Mouse (Mus musculus) natural killer cell, adult 2 months (primary cell): Measurements from ENCODE around the gene Gm20388.
"Not testable (repeated sequence)": the region's sequence is repeated elsewhere in the genome, so short reads cannot be mapped to it uniquely, and the experiment has no call there.

Experiments
- DNase-seq, 2 experiments: peaks; one replicate each; pipeline ENCODE4 v3.0.0; 2022; ENCODE audit warnings: low spot score in 2 of 2

The Gm20388 gene

GRCm38 (mm10) chr8:121667936-121668500, 1757.4 kb downstream of the Gm20388 start:
- DNase-seq, result not testable (repeated sequence)

DNA sequence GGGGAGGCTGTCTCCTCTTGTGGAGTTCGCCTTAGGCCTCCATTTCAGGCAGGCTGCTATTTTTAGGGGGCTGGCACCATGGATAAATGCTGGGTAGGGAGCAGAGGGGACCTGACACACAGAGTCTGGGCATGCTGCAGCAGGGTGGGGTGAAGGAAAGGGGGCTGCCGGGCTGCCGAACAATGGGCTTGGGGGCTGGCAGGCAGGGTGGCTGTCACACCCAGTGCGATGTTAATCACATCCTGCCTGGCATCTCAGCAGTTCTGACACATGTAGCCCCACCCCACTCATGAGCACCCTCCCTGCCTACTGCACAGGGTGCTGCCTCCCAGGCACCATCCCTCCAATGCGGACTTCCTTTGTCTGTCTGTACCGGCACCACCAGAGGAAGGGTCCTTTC, 1757.9 kb downstream of the Gm20388 start:
- no peak for DNase-seq

DNA sequence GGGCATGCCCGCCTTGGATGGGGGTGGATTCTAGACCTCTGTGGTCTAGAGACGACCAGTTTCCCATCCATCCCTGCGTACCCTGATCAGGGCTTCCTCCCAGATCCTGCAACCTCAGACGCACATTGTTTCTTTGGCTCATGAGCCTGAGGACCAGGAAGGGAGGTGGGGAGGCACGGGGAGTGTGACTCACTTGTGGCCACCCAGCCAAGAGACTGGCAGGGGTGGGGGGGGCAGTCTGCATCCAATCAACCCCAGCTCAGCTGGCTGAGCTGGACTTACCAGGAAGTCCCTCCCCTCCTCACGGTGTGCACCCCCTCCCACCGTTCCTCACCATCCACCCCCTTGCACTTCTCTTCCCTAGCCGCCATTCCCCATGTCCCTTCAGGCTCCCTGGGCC, 1758.6 kb downstream of the Gm20388 start:
- DNase-seq, result no peak

DNA sequence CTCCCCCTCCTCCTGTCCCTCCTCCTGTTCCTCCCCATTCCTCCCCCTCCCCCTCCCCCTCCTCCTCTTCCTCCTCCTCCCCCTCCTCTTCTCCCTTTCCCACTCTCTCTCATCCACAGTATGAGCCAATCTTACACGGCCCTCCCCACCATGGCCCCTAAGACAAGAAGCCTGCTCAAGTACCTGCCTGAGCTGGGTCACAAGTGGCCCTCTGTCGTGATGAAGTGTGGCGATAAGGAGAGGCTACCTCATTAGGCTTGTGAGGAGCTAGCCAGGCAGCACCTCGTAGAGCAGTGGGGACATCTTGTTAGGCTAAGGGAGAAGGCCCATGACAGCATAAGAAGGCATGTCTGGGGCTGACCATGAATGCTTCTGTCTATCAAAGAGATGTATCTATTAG, 1762.5 kb downstream of the Gm20388 start:
- no peak for DNase-seq

DNA sequence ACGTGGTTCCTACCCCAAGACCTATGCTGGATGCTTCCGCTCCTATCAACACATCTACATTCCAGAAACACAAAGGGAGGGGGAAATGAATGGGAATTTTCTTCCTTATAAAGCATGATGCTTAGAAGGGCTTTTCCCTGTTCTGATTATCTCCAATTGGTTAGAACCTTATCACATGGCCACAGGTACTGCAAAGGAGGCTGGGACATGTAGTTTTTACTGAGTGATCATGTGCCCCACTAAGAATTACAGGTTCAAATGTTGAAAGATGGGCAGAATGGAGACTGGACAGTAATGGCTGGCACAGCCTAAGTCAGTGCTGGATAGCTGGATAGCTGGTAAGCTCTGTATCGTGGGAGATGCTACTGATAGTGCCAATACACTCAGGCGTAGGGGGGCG, 1763.3 kb downstream of the Gm20388 start:
- DNase-seq, result no peak

DNA sequence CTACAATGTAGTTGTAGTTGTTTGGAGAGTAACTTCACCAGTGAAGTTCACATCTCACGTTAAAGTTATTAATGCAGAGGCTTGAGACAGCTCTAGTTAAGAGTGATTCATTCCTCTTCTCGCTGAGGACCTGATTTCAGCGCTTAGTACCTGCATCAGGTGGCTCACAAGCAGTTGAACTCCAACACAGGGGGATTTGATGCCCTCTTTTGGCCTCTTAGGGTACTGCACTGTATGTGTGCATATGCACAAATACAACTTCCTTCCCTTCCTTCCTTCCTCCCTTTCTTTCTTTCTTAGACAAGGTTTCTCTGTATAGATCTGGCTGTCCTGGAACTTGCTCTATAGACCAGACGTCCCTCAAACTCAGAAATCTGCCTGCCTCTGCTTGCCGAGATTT, 1763.9 kb downstream of the Gm20388 start:
- DNase-seq, result no peak

GRCm38 (mm10) chr8:121675161-121675560, 1764.5 kb downstream of the Gm20388 start:
- no peak for DNase-seq

DNA sequence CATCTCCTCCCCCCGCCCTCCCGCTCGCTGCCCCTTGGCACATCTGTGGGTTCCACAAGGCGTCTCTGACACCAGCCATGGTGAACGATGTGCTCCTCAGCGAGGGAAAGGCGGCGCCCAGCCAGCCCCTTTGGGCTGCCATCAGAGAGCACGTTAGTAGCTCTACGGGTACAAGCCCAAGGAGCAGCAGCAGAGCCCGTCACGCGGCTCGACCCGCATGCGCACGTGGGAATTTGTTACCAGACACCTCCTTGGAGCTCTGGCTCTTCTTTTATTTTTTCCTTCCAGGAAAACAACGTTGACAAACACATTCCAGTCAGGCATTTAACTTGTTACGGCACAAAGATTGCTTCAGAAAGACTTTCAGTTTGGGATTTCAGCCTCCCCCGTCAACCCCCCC, 1765.1 kb downstream of the Gm20388 start:
- no peak for DNase-seq

DNA sequence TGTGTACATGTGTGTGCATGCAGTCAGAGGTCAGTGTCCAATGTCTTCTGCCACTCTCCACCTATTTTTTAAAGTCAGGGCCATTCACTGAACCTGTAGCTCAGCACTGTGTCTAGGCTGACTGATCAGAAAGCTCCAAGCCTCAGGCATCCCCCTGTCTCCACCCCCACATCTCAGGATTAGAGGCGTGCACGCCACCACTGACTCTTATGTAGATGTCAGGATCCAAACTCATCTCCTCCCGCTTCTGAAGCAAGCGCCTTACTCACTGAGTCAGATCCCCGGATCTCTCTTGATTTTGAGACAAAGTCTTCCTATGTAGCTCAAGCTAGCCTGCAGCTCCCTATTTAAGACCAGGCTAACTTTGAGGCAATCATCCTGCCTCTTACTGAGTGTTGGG, 1768.1 kb downstream of the Gm20388 start:
- no peak for DNase-seq

GRCm38 (mm10) chr8:121680896-121681295, 1770.3 kb downstream of the Gm20388 start:
- no peak for DNase-seq

DNA sequence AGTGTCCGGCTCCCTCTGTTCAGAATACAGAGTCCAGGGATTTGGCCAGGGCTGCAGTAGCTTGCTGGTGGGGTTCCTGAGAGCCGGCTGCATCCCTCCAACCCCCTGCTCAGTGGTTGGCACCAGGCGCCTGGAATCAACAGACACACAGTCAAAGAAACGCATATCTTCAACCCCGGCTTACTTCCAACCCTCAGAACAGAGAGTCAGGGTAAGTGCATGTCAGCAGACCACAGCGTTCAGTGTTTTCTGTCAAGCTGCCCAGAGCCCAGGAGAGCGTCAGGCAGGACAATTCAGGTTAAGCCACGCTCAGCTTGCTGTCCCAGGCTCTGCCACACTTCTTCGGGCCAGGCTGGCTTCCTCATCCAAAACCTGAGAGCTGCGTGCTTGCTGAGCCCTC, 1770.8 kb downstream of the Gm20388 start:
- no peak for DNase-seq

DNA sequence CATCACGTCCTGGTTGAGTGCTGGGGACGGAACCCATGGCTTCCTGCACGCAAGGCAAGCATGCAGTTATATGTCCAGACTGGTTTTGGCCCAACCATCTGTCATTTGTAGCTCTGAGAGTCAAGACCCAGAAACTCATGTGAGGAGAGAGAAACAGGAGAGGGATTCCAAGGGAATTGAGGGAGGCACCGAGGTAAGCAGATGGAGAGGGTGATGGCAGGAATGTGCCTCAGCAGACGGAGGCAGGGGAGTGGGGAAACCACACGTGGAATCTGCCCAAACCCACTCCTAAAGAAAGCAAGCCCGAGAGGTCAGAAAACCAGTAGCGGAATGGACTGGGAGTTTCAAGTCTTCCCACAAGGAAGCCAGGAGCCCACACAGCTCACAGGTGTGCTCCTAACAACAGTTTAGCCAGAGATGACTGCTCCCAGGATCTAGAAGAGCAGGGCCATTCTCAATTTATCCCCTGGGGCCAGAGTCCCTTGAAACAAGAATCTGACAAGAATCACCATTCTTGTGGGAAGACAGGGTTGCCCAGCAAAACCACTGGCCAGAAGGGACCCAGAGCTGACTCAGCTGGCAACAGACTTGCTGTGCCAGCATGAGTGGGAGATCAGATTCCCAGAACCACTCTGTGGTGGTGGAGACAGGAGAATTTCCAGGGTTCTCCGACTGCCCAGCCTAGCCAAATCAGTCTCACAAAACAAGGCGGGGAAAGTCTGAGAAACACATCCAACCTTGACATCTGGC, 1772.6 kb downstream of the Gm20388 start:
- no peak for DNase-seq

GRCm38 (mm10) chr8:121685419-121685818, 1774.8 kb downstream of the Gm20388 start:
- peak; percentile 7 to 17 for DNase-seq

- DNase-seq, result no peak
These were observed 1777.0 kb downstream of the Gm20388 start for GRCm38 (mm10) chr8:121687455-121688161.

DNA sequence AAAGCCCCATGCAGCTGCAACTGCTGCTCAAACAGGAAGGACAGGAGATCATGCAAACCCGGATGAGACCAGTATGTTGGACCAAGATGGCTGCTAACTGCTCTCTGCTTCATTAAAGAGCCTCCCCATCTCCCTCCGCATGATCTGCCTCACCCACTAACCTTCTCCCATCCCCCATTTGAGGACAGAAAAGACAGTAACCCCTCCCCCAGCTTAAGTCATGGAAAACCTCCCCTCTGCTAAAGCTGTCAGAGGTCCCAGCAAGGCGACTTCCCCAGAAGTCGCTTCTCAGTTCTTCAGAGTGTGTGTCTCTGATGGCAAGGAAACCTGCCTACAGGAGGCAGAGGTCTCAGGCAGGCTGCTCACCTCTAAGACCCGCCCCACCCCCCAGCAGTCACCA, 1777.9 kb downstream of the Gm20388 start:
- no peak for DNase-seq

DNA sequence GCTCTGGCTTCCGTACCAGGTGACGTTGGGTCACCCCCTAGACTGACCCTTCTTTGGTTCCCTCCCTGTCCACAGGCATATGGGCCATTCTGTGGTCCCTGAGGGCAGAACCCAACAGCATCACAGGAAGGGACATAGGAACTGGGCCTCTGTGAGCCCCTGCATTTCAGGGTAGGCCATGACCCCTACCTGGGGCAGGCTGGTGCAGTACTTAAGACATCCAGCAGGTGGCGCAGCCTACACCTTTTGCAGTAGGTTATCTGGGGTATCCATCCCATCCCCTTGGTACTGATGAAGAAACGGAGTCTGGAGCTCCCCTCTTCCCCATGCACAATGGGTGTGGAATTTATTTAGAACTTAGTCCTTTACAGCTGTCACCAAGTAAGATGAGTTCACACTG, 1783.8 kb downstream of the Gm20388 start:
- peak; percentile 19 to 44 for DNase-seq

DNA sequence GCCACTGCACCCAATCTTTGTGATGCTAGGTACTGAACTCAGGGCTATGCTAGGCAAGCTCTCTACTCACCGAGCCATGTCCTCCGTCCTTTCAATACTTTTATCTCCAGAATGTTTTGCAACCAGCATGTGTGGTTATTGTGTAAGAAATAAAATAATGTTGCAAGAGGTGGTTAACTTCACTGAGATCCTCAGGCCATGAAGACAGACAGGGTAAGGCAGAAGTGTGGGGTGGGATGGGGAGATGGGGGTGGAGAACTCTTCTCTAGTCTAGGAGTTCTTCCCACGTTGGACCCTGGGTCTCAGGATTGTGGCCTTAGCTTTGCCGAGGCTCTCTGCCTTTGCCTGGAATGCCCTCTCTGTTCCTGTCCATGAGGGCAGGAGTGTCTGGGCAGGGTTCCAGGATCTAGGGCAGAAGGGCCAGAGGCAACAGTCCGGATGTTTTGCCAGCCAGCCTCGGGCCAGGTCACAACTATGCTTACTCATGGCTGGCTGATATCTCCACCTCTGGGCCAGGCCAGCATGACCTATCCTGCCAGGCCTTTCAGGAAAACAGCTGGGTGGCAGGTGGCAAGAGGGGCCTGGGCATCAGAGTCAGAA, 1785.0 kb downstream of the Gm20388 start:
- no peak for DNase-seq

DNA sequence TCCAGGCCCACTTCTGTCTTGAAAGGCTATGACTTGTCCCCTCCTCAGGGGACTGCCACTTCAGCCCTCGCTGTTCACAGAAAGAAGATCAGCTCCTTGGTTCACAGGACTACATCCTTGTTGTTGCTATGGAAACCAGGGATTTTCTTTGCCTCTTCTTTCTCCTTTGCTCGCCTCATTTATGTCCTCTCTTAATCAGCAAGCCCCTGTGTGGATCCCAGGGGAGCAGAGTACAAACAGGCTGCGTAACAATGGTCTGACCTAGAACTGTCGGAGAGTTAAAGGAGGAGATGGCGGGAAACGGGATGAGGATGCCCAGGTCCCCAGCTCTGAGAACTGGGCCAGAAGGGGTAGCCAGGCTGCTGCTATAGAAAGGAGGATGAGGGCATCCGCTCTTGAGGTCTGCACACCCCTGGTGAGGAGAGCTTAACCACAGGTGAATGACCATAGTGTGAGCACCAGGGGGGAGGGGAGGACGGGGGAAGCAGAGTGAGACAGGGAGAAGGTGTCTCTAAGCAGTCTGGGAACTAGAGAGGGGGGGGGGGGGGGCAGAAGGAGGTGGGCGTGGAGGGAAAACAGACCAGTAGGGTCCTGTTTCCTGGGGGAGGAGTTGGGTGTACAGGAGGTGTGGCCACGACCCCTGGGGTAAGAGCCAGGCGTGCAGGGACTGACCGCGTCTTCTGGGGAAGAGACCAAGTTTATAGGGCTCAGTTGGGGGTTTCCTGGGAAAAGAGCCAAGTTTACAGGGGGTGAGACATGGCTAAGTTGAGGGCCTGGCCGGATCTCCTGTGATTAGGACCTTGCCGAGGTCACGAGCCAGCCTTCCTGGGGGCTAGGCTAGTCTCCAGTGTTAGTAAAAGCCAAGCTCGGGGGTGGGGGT, 1787.3 kb downstream of the Gm20388 start:
- no peak for DNase-seq

DNA sequence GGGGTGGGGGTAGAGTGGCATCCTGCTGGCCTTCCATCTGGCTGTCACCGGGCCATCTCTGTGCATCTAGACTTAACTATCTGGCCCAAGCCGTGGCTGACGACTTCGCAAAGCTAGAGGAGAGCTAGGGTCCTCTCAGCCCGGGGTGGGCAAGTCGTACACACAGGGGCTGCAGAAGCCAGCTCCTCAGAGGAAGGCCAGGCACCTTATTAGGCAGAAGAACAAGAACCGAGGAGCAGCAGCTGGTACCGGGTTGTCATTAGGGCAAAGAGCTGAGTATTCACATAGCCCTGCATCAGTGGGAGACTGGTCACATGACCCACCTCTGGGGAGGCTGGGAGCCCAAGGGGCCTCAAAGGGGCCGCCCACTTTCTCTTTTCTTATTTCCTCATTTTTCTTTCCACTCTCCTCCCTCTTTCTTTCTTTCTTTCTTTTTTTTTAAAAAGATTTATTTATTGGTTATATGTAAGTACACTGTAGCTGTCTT, 1788.0 kb downstream of the Gm20388 start:
- DNase-seq, result peak in 1 of 2 experiments; percentile 19

DNA sequence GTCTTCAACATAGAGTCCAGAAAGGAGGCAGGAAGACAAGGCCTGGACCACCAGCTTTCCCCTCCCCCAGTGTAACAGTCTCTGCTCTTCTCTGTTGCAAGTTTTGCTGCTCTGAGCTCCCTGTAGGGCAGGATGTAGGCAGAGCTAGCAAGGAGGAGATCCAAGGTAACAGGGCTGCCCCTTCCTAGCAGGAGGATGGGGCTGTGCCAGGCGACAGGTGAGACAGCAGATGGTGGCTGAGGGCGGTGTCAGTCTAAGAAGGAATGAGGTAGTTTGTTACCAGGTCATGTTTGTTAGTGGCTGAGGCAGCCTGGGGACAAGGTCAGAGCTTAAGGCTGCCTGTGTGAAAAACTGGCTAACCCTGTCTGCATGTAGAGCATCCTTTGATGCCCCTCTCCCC, 1789.3 kb downstream of the Gm20388 start:
- no peak for DNase-seq

- DNase-seq, result no peak
These were observed 1794.5 kb downstream of the Gm20388 start for GRCm38 (mm10) chr8:121705174-121705573.
